Mouse (Mus musculus): ENCODE results near the gene Cradd. TPM values are rescaled to one million over a fixed set of nuclear protein-coding genes. Genes with fewer than 3 reads are reported as not detected.

Gene Cradd
- polyA plus RNA-seq, 1 experiment, result 18.0 TPM

DNA sequence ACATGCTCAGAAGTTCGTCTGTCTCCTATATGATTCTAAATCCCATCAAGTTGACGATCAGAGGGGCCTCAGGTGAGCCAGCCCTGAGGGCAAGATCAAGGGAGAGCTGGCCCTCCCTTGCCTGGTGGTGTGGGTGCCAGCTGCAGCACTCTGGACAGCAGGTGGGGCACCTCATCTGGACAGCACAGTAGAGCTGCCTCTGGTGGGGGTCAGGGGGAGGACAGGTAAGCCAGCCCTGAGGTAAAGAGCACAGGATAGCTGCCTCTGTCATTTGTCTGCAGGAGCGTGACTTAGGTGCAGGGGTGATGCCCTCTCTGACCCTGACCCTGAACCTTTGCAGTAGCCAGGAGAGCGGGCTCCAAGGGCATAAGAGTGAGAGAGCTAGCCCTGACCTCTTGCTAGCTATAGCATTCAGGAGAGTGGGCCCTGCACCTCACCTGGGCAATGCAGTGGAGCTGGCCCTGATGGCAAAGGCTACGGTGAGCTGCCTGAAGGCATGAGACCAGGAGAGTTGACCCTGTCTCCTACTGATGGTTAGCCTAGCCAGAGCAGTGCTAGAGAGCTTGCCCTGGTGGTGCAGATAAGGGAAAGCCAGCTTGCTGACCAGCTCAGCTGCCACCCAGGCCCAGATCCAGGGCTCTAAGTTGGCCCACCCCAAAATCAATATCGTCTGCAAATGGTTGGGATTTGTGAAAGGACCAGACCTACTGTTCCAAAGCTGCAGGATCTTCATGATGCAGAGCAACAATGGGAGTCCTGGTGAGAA, 176.6 kb downstream of the Cradd start:
- H3K4me3 ChIP-seq (replicated peaks), result no peak overlapping the region
- TF ChIP-seq GATA1 (IDR thresholded peaks at IDR 0.05; ENCODE audit: borderline replicate concordance, low read length) (no peak), FLI1 (IDR thresholded peaks at IDR 0.05; ENCODE audit: low read length) (no peak)
- no peaks in the 10 kb centered on the region for H3K36me3 ChIP-seq (replicated peaks; ENCODE audit: low read length)
- no peaks in the 10 kb centered on the region for H3K27me3 ChIP-seq (replicated peaks)
- peaks cover 56% of the 10 kb centered on the region for H3K4me1 ChIP-seq
- no peaks in the 10 kb centered on the region for H3K9me3 ChIP-seq

DNA sequence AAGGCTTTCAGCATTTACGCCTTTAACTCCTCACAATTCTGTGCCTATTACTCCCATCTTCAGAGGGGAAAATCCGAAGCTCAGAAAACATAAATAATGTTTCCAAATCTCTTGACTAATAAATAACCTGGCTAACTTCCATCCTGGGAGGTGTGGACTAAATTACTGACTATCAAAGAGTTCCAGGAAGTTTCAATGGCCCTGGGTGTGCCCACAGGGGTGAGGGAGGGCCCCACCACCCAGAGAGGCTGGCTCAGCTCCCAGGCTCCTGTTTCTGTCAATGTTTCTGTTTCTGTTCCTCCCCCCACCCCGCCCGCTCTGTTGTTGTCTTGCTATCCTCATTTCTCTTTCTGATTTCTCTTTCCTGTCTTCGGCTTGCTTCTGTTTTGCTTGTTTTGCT, 177.4 kb downstream of the Cradd start:
- no peaks in the 10 kb centered on the region for H3K36me3 ChIP-seq (replicated peaks; ENCODE audit: low read length)
- H3K4me3 ChIP-seq (replicated peaks), result no peak overlapping the region
- TF ChIP-seq FLI1 (IDR thresholded peaks at IDR 0.05; ENCODE audit: low read length) (no peak), GATA1 (IDR thresholded peaks at IDR 0.05; ENCODE audit: borderline replicate concordance, low read length) (no peak)
- no peaks in the 10 kb centered on the region for H3K9me3 ChIP-seq
- no peaks in the 10 kb centered on the region for H3K27me3 ChIP-seq (replicated peaks)
- peaks cover 58% of the 10 kb centered on the region for H3K4me1 ChIP-seq

- Histone ChIP-seq H3K36me3 (replicated peaks; ENCODE audit: low read length) (no peaks in the 10 kb centered on the region), H3K4me1 (peaks cover 62% of the 10 kb centered on the region), H3K4me3 (replicated peaks) (no peak overlapping the region), H3K9me3 (no peaks in the 10 kb centered on the region), H3K27me3 (replicated peaks) (no peaks in the 10 kb centered on the region)
- TF ChIP-seq FLI1 (IDR thresholded peaks at IDR 0.05; ENCODE audit: low read length), result no peak
- TF ChIP-seq GATA1 (IDR thresholded peaks at IDR 0.05; ENCODE audit: borderline replicate concordance, low read length), result no peak
These were observed 178.6 kb downstream of the Cradd start for GRCm38 (mm10) chr10:95145204-95145926.

GRCm38 (mm10) chr10:95144414-95145130, 179.4 kb downstream of the Cradd start:
- H3K4me3 ChIP-seq (replicated peaks), result no peak overlapping the region
- TF ChIP-seq GATA1 (IDR thresholded peaks at IDR 0.05; ENCODE audit: borderline replicate concordance, low read length) (no peak), FLI1 (IDR thresholded peaks at IDR 0.05; ENCODE audit: low read length) (no peak)
- no peaks in the 10 kb centered on the region for H3K9me3 ChIP-seq
- H3K36me3 ChIP-seq (replicated peaks; ENCODE audit: low read length), result no peaks in the 10 kb centered on the region
- H3K27me3 ChIP-seq (replicated peaks), result no peaks in the 10 kb centered on the region
- peaks cover 62% of the 10 kb centered on the region for H3K4me1 ChIP-seq

GRCm38 (mm10) chr10:95143446-95144114, 180.4 kb downstream of the Cradd start:
- Histone ChIP-seq H3K36me3 (replicated peaks; ENCODE audit: low read length) (no peaks in the 10 kb centered on the region), H3K9me3 (no peaks in the 10 kb centered on the region), H3K27me3 (replicated peaks) (no peaks in the 10 kb centered on the region), H3K4me1 (peaks cover 64% of the 10 kb centered on the region), H3K4me3 (replicated peaks) (no peak overlapping the region)
- TF ChIP-seq FLI1 (IDR thresholded peaks at IDR 0.05; ENCODE audit: low read length), result no peak
- TF ChIP-seq GATA1 (IDR thresholded peaks at IDR 0.05; ENCODE audit: borderline replicate concordance, low read length), result no peak

- Histone ChIP-seq H3K4me3 (replicated peaks) (no peak overlapping the region), H3K36me3 (replicated peaks; ENCODE audit: low read length) (no peaks in the 10 kb centered on the region), H3K9me3 (no peaks in the 10 kb centered on the region), H3K4me1 (peaks cover 65% of the 10 kb centered on the region), H3K27me3 (replicated peaks) (no peaks in the 10 kb centered on the region)
- TF ChIP-seq GATA1 (IDR thresholded peaks at IDR 0.05; ENCODE audit: borderline replicate concordance, low read length) (no peak), FLI1 (IDR thresholded peaks at IDR 0.05; ENCODE audit: low read length) (no peak)
These were observed 181.0 kb downstream of the Cradd start for GRCm38 (mm10) chr10:95142844-95143435.

DNA sequence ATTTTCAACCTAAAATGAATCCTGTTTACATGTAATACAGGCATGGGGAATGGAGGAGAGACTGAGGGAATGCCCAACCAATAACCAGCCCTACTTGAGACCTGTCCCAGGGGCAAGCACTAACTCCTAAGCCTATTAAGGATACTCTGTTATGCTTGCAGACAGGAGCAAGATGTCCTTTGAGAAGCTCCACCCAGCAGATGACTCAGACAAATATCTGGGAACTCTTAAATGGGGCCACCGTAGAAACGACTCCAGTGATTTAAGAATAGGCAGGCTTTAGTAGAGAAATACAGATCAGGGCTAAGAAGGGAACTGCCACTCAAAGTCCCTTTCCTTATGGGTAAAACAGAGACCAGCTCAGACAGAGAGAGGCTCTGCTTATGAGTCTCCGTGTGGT, 182.9 kb downstream of the Cradd start:
- Histone ChIP-seq H3K27me3 (replicated peaks) (no peaks in the 10 kb centered on the region), H3K36me3 (replicated peaks; ENCODE audit: low read length) (no peaks in the 10 kb centered on the region), H3K4me1 (peaks cover 49% of the 10 kb centered on the region), H3K4me3 (replicated peaks) (no peak overlapping the region), H3K9me3 (no peaks in the 10 kb centered on the region)
- TF ChIP-seq GATA1 (IDR thresholded peaks at IDR 0.05; ENCODE audit: borderline replicate concordance, low read length), result no peak
- TF ChIP-seq FLI1 (IDR thresholded peaks at IDR 0.05; ENCODE audit: low read length), result no peak

DNA sequence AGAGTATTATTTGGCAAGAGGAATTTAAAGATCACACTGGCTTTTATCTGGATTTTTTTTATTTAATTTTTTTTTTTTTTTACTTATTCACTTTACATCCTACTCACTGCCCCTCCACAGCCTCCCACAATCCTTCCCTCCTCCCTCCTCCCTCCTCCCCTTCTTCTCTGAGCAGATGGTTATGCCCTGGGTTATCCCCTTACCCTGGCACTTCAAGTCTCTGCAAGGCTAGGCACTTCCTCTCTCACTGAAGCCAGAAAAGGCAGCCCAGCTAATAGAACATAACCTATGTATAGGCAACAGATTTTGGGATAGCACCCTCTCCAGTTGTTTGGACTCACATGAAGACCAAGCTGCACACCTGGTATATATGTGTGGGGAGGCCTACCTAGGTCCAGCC, 183.7 kb downstream of the Cradd start:
- no peak for TF ChIP-seq FLI1 (IDR thresholded peaks at IDR 0.05; ENCODE audit: low read length)
- no peak for TF ChIP-seq GATA1 (IDR thresholded peaks at IDR 0.05; ENCODE audit: borderline replicate concordance, low read length)
- Histone ChIP-seq H3K4me1 (peaks cover 43% of the 10 kb centered on the region), H3K36me3 (replicated peaks; ENCODE audit: low read length) (no peaks in the 10 kb centered on the region), H3K27me3 (replicated peaks) (no peaks in the 10 kb centered on the region), H3K9me3 (no peaks in the 10 kb centered on the region), H3K4me3 (replicated peaks) (no peak overlapping the region)

DNA sequence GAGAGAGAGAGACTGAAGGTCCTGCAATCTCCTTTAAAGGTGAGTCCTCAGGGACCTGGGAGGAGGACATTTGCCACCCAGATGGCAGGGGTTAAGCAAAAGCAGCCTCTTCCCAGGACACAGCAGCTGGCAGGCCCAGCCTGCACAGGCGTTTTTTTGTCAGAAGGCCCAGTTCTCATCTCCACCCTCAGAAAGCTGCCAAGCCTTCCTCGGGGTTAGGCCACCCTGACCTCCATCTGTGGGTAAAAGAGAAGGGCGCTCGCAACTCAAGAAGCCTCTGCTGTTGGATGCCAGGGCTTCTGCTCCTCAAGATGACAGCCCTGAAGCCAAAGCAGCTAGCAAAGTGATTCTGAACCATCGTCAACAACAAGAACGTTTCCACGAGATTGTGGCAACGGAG, 184.3 kb downstream of the Cradd start:
- Histone ChIP-seq H3K9me3 (no peaks in the 10 kb centered on the region), H3K36me3 (replicated peaks; ENCODE audit: low read length) (no peaks in the 10 kb centered on the region), H3K4me3 (replicated peaks) (no peak overlapping the region), H3K27me3 (replicated peaks) (no peaks in the 10 kb centered on the region), H3K4me1 (peaks cover 40% of the 10 kb centered on the region)
- TF ChIP-seq GATA1 (IDR thresholded peaks at IDR 0.05; ENCODE audit: borderline replicate concordance, low read length) (no peak), FLI1 (IDR thresholded peaks at IDR 0.05; ENCODE audit: low read length) (no peak)
